Mouse (Mus musculus): Measurements from ENCODE around the gene Med25. TPM values are rescaled to one million over a fixed set of nuclear protein-coding genes. Genes with fewer than 3 reads are reported as not detected.

The Med25 gene
- polyA plus RNA-seq, 2 experiments: 69.1 to 142 TPM

DNA sequence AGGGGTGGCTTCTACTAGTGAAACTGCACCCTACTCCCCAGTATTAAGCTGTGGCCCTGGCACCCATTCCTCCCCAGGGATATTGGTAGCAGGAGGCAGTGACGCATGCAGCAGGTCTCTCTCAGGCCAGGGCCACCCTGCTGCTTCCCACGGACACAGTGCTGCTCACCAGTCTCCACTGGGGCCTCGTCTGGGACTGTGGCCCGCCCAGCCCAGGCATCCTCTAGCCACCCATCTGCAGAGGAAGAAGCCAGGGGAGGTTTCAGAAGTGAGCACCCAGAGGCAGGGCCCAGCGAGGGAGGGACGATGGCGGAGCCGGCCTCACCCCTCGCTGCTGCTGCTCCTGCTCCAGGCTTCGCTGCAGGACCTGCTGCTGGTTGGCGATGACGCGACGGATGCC is 29.3 kb downstream of the Med25 start:
- peaks cover 31% of the 10 kb centered on the region for H3K4me1 ChIP-seq (ENCODE audit: control insufficient read depth, insufficient read depth, low read length)
- DNase-seq (ENCODE audit: low spot score): no peak
- H3K9me3 ChIP-seq (ENCODE audit: control insufficient read depth, low read length): no peaks in the 10 kb centered on the region
- H3K36me3 ChIP-seq (ENCODE audit: control insufficient read depth, insufficient read depth, low read length): peaks cover 63% of the 10 kb centered on the region
- H3K9ac ChIP-seq (ENCODE audit: low read depth, low read length, severe bottlenecking): no peak overlapping the region
- no peak for ATAC-seq (ENCODE audit: low FRiP score, low read depth)
- no peak overlapping the region for H3K27ac ChIP-seq (replicated peaks; ENCODE audit: low read depth, low read length)
- H3K4me3 ChIP-seq (replicated peaks; ENCODE audit: low read length): no peak overlapping the region
- H3K27me3 ChIP-seq (ENCODE audit: control insufficient read depth, insufficient read depth, low read length): no peaks in the 10 kb centered on the region
- 91% methylated on average over 14 of the region's 14 CpGs for WGBS
- no peak for TF ChIP-seq POLR2A (IDR thresholded peaks at IDR 0.05; ENCODE audit: borderline replicate concordance, extremely low read depth, insufficient read depth, insufficient read length)
- no peak overlapping the region for H3K4me2 ChIP-seq (replicated peaks; ENCODE audit: low read depth, low read length, severe bottlenecking)

GRCm38 (mm10) chr7:44862434-44862833 is 30.1 kb downstream of the Med25 start:
- Histone ChIP-seq H3K4me3 (replicated peaks; ENCODE audit: low read length) (no peak overlapping the region), H3K27ac (replicated peaks; ENCODE audit: low read depth, low read length) (no peak overlapping the region), H3K27me3 (ENCODE audit: control insufficient read depth, insufficient read depth, low read length) (no peaks in the 10 kb centered on the region), H3K9ac (ENCODE audit: low read depth, low read length, severe bottlenecking) (no peak overlapping the region), H3K4me1 (ENCODE audit: control insufficient read depth, insufficient read depth, low read length) (peaks cover 27% of the 10 kb centered on the region), H3K4me2 (replicated peaks; ENCODE audit: low read depth, low read length, severe bottlenecking) (no peak overlapping the region), H3K36me3 (ENCODE audit: control insufficient read depth, insufficient read depth, low read length) (peaks cover 60% of the 10 kb centered on the region), H3K9me3 (ENCODE audit: control insufficient read depth, low read length) (no peaks in the 10 kb centered on the region)
- no peak for ATAC-seq (ENCODE audit: low FRiP score, low read depth)
- WGBS: 85% methylated on average over 8 of the region's 8 CpGs
- no peak for TF ChIP-seq POLR2A (IDR thresholded peaks at IDR 0.05; ENCODE audit: borderline replicate concordance, extremely low read depth, insufficient read depth, insufficient read length)
- no peak for DNase-seq (ENCODE audit: low spot score)

- Histone ChIP-seq H3K4me1 (ENCODE audit: control insufficient read depth, insufficient read depth, low read length) (peaks cover 20% of the 10 kb centered on the region), H3K36me3 (ENCODE audit: control insufficient read depth, insufficient read depth, low read length) (peaks cover 56% of the 10 kb centered on the region), H3K9me3 (ENCODE audit: control insufficient read depth, low read length) (no peaks in the 10 kb centered on the region), H3K4me3 (replicated peaks; ENCODE audit: low read length) (no peak overlapping the region), H3K4me2 (replicated peaks; ENCODE audit: low read depth, low read length, severe bottlenecking) (no peak overlapping the region), H3K27ac (replicated peaks; ENCODE audit: low read depth, low read length) (no peak overlapping the region), H3K9ac (ENCODE audit: low read depth, low read length, severe bottlenecking) (no peak overlapping the region), H3K27me3 (ENCODE audit: control insufficient read depth, insufficient read depth, low read length) (no peaks in the 10 kb centered on the region)
- 84% methylated on average over 14 of the region's 14 CpGs for WGBS
- TF ChIP-seq POLR2A (IDR thresholded peaks at IDR 0.05; ENCODE audit: borderline replicate concordance, extremely low read depth, insufficient read depth, insufficient read length): no peak
- ATAC-seq (ENCODE audit: low FRiP score, low read depth) (no peak), DNase-seq (ENCODE audit: low spot score) (no peak)
Measured at GRCm38 (mm10) chr7:44861429-44861816, 31.1 kb downstream of the Med25 start.

DNA sequence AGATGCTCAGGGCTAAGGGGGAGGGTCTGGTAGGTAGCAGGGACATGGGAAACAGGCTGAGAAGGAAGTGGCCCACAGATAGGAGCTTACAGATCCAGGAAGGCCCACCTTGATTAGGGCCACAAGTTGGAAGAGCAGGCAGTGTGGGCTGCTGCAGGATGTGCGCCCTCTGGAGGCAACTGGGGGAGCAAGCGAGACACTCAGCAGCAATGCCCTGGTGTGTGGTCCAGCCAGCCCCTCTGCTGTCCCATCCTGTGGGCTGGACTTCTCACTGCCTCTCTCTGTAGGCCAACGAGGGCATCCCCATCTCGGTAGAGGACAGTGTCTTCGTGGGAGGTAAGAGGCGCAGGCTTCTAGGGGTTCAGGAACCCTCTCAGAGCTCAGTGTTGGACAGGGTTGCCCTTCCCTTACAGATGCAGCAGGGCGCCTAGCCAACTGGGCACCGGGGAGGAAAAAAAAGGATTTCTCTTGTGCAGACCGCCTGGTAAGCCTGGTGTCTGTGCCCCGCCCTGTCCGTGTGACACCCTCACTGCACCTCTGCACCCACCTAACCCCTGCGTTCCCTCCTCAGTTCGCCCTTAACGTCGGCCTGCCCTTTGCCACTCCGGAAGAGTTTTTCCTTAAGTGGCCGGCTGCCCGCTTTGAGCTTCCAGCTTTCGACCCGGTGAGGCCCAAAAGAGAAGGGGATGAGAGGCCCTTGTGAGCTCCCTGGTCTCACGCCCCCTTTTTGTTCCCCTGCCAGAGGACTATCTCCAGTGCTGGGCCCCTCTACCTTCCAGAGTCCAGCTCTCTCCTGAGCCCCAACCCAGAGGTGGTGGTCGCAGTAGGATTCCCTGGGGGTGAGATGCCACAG is 31.7 kb downstream of the Med25 start:
- DNase-seq (ENCODE audit: low spot score): peak; percentile 69
- Histone ChIP-seq H3K9ac (ENCODE audit: low read depth, low read length, severe bottlenecking) (no peak overlapping the region), H3K4me3 (replicated peaks; ENCODE audit: low read length) (no peak overlapping the region), H3K4me1 (ENCODE audit: control insufficient read depth, insufficient read depth, low read length) (peaks cover 16% of the 10 kb centered on the region), H3K9me3 (ENCODE audit: control insufficient read depth, low read length) (no peaks in the 10 kb centered on the region), H3K27ac (replicated peaks; ENCODE audit: low read depth, low read length) (0 out of 2 replicates have a peak overlapping the region, but pooled peaks have one; percentile 13), H3K36me3 (ENCODE audit: control insufficient read depth, insufficient read depth, low read length) (peaks cover 50% of the 10 kb centered on the region), H3K27me3 (ENCODE audit: control insufficient read depth, insufficient read depth, low read length) (no peaks in the 10 kb centered on the region), H3K4me2 (replicated peaks; ENCODE audit: low read depth, low read length, severe bottlenecking) (no peak overlapping the region)
- peak; percentile 19 for ATAC-seq (ENCODE audit: low FRiP score, low read depth)
- 64% methylated on average over 21 of the region's 22 CpGs for WGBS
- no peak for TF ChIP-seq POLR2A (IDR thresholded peaks at IDR 0.05; ENCODE audit: borderline replicate concordance, extremely low read depth, insufficient read depth, insufficient read length)

DNA sequence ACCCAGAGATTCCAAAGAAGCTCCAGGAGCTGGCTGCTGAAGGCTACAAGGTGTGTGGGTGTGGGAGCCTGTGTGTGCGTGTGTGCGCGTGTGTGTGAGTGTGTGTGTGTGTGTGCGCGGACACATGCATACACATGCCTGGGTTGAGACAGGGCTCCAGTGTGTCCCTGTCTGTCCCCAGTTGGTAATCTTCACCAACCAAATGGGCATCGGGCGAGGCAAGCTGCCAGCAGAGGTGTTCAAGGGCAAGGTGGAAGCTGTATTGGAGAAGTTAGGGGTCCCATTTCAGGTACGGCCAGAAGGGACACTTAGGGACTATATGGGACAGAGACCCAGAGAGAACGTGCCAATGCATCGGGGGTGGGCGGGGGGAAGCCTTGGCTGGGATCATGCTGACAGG is 32.6 kb downstream of the Med25 start:
- Histone ChIP-seq H3K36me3 (ENCODE audit: control insufficient read depth, insufficient read depth, low read length) (peaks cover 41% of the 10 kb centered on the region), H3K9ac (ENCODE audit: low read depth, low read length, severe bottlenecking) (no peak overlapping the region), H3K4me2 (replicated peaks; ENCODE audit: low read depth, low read length, severe bottlenecking) (no peak overlapping the region), H3K4me3 (replicated peaks; ENCODE audit: low read length) (no peak overlapping the region), H3K27ac (replicated peaks; ENCODE audit: low read depth, low read length) (no peak overlapping the region), H3K27me3 (ENCODE audit: control insufficient read depth, insufficient read depth, low read length) (no peaks in the 10 kb centered on the region), H3K4me1 (ENCODE audit: control insufficient read depth, insufficient read depth, low read length) (peaks cover 12% of the 10 kb centered on the region), H3K9me3 (ENCODE audit: control insufficient read depth, low read length) (no peaks in the 10 kb centered on the region)
- WGBS: 93% methylated on average over 11 of the region's 11 CpGs
- DNase-seq (ENCODE audit: low spot score) (no peak), ATAC-seq (ENCODE audit: low FRiP score, low read depth) (no peak)
- TF ChIP-seq POLR2A (IDR thresholded peaks at IDR 0.05; ENCODE audit: borderline replicate concordance, extremely low read depth, insufficient read depth, insufficient read length): no peak
